Mouse (Mus musculus) cerebellum, postnatal 25 days (tissue): ENCODE data around the gene Sstr3.

Experiments used
- DNase-seq, 2 experiments: peaks; one replicate each; pipeline ENCODE4 v3.0.0; 2021; ENCODE audit warnings: mixed read lengths in 2 of 2

The Sstr3 gene

GRCm38 (mm10) chr15:78559141-78559979 lies 14.9 kb upstream of the Sstr3 start:
- DNase-seq = no peak

GRCm38 (mm10) chr15:78557693-78558535 lies 13.4 kb upstream of the Sstr3 start:
- no peak for DNase-seq

DNA sequence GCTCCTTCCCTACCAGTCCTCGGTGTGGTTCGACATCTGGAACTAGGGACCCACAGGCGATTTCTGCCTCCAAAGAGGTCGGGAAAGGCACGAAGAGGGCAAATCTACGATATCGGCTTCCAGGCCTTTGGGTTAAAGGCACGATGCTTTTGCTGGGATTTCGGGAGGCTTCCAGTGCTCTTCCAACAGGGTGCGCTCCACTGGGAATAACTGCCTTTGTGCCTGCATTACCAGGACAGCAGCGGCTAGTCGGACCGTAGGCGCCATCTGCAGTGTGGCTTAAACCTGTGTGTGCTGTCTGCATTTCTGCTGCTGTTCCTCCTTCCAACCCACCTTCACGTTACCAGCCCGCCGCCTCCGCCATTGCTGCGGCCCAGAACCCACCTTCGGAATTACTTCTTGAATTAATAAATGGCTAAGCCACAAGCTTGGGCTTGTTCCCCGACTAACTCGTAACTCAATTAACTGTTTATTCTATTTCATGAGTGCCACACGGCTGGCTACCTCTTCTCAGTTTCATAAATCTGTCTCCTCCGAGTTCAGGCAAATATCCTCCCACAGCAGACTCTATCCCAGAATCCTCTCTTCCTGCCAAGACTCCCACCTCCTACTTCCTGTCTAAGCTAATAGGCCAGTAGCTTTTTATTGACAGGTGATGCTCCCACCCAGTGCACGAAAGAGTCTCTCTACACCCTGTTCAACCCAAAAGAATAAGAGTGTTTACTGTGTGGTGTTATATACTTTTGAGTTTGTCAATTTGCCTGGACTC lies 10.2 kb upstream of the Sstr3 start:
- no peak for DNase-seq

DNA sequence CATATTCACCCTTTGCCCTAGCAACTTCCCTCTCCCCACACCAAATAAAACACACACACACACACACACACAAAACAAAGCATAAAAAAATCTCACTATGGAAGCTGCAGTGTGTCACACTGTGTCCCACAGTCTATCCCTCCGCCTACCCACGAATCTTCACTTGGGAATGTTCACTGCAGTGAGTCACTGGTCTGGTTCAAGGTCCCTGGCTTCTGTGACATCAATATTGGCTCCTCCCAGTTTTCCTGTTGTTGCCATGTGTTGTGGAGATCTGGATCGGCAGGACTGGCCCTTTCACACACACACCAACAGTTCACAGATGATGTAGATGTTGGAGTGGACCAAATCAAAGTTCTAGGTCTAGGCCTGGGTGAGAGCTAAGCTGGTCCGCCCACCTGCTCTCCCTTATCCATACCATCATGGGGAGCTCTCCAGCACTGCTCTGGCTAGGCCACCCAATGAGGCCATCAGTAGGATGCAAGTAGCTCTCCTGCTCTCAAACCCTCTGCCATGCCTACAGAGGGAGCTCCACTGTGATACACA lies 4.8 kb upstream of the Sstr3 start:
- DNase-seq = no peak

DNA sequence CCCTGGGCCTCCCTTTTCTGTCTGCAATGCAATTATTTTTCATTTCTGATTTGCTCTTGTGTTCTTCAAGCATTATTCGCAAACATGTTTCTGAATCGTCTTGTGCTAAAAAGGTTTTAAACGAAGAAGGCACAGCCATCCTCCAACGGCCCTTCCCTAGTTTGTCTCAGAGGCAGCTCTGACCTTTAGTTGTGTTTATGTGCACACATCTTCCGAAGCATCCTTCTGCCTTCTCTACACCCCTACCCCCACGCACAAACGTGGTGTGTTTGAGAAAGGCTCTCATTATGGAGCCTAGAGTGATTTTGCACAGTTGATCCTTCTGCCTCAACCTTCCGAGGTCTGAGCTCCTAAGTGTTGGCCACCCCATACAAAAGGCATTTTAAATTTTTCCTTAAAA lies 4.2 kb upstream of the Sstr3 start:
- DNase-seq = no peak

GRCm38 (mm10) chr15:78548336-78548665 lies 3.8 kb upstream of the Sstr3 start:
- DNase-seq = no peak

DNA sequence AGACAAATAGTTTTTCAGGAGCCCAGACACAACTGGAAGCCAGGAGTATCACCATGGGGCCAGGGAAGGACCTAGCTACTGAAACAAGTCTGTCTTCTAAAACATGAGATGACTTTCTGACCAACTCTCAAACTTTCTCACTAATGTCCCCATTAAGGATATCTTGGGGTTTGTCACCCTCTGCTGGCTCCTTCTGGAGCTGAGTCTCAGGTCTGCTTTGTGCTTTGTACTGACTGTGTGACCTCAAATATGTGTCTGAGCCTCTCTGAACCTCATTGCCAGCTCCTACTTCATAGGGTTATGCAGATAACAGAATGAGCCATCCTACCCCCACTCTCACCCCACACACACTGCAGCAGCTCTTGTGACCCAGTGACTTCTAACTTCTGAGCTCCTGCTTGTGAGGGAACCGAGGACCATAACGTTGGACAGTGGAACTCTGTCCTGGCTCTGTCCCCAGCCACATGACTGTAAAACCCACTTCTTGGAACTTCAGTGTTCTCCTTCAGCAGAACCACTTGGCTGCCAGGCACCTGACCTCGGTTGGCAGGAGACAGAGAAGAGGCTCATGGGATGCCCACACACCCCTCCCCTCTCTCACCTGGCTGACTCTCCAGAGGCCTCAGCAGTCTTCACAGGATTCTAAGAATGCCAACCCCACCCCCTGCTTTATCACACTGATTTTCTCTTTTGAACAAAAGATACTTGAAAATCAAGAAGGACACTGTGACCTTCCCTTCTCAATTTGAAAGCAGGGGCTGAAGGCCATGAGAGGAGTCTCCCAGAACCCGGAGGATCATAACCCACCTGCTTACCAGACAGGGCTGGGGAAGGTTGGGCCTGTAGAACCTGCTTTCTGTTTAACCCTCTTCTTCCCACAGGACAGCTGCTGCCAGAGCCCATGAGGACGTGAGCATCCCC lies 3.2 kb upstream of the Sstr3 start:
- DNase-seq = peak; percentile 45 to 66

GRCm38 (mm10) chr15:78546060-78546459 lies 1.6 kb upstream of the Sstr3 start:
- DNase-seq = no peak

GRCm38 (mm10) chr15:78544041-78544440 lies 444 bp downstream of the Sstr3 start:
- DNase-seq = peak; percentile 51 to 53

- DNase-seq = peak; percentile 73 to 76
Observed at GRCm38 (mm10) chr15:78542767-78543303, 1.6 kb downstream of the Sstr3 start.

- DNase-seq = peak; percentile 75 to 76
Observed at GRCm38 (mm10) chr15:78542098-78542766, 2.3 kb downstream of the Sstr3 start.

DNA sequence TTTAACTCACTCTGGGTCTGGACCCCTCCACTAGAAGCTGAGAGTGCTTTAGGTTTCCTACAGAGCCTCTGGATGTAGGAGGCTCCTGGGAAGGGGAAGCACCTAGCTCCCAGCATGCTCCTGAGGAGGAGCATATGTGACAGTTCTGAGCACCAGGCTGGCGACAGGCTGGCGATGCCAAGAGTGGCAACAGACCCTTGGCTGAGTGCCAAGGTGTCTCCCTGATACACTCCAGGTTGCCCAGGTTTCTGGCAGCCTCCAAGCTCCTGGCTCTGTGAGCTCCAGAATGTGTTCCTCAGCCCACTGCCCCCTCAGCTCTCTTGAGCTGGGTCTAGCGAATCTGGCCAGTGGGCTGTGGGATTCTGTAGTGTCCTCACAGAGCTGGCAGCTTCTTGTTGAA lies 2.9 kb downstream of the Sstr3 start:
- DNase-seq = peak; percentile 83 to 86

- no peak for DNase-seq
Observed at GRCm38 (mm10) chr15:78541036-78541435, 3.4 kb downstream of the Sstr3 start.

DNA sequence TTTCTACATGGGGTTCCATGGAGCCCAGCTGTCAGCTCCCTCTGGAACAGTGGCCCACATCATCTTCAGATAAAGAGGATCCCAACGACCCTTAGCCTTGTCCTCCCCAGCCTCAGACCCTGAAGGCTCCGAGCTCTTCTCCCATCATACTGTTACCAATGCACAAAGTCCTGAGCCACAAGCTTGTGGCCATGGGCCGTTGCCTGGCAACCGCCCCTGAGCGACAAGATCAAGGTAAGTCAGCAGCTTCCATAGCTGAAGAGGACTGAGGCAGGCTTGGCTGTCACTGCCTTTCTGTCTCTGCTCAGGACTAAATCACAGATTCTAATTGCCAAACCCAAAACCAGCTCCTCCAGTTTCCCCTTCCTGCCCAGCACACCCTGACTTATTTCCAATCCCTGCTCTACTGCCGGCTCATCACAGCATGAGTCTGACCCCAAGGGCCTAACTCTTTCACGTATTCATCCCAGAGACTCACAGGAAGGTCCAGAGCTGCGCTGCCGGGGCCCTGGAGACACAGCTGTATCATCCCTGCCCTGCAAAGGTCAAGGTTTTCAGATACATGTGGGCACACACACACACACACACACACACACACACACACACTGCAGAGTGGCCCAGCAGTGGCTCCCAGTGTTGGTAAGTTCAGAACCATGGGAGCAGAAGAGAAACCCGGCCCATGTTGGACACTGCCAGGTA lies 8.6 kb downstream of the Sstr3 start:
- no peak for DNase-seq

- peak; percentile 80 to 84 for DNase-seq
Observed at GRCm38 (mm10) chr15:78533346-78533835, 11.1 kb downstream of the Sstr3 start.

DNA sequence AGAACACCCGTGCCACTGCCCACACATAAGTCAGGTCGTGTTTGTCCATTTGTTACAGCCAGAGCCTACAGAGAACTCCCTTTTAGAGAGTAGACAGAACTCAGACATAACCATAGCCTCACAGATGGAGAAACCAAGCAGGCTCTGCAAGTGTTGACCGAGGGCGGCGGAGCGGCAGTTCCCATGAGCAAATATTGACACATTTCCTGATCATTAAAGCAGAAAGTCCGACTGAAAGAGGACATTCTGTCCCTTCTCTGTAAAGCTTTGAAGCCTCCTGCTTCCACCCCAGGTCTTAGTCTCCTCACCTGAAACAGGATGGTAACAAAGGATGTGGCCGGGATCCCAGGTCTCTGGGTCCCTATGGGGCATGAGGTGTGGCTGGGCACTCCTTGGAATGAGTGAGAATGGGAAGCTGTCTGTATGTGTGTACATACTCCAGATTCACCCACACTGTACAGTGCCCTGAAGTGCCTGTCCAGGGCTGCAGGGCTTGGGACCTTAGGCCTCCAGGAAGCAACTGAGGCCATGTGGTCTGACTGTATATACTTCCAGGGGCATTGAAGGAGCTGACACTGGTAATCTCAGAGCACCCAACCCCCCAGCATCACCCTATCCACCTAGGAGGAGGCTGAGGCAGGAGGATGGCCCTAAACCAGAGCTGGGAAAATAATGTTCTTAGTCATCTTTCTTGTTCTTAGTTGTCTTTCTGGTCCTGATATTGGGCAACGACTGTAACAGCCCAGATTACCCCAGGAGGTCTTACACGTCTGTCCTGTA lies 11.7 kb downstream of the Sstr3 start:
- no peak for DNase-seq

DNA sequence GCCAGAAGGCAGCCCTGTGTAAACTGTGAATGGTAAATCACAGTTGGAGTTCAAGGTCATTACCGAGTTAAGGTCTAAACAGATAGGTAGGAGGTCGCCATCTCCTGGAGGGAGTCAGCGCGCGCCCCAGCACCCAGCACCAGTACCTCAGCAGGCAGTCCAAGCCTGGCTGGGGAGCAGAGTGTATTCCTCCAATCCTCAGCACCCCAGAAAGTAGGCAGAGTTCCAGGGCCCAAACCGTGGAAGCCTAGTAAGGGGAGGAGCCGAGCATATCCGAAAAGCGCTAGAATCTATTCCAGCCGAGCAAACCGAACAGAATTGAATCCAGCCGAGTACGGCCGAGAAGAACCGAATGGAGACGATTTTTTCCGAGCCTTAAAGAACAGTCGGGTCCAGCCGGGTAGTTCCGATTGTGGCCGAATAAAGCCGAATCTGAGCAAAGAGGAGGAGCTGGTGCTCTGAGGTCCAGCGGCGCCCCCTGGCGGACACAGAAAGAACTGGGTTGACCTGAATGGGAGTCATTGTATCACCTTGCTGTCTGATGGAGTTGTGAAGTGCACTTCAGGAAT lies 12.5 kb downstream of the Sstr3 start:
- DNase-seq = peak; percentile 100

GRCm38 (mm10) chr15:78531451-78531720 lies 13.1 kb downstream of the Sstr3 start:
- no peak for DNase-seq
